Comparison of ENCODE assay signal across 14 mouse cellular contexts in the genomic region with DNA sequence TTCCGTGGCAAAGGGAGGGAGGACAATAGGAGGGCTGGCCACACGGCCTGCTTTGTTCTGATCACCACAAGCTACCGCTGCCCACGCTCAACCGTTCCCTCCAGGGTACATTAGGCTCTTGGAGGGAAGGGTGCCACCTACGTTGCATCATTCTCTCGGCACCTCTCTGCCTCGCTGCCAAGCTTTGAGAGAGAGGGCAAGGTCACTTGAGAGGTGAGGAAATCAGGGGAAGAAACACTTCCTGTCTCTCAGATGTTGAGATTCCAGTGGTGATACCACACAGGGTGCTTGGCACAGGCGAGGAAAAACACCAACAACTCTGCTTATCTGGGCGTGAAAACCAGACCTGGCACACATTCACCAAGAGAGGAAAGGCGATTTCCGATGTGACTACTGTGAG.
A peak's percentile ranks its signal among the peaks of the same experiment; 100 is the strongest.
DNase-seq lines count a peak whose midpoint lies in the region.
"Had no signal": no experiment of that assay in that cellular context is flagged by ENCODE, and none has a peak within 500 bp of the region (broad histone marks: within the 10 kb centered on the region; RNA-seq: fewer than 3 reads in every experiment).

No protein-coding gene starts in this region.

- intact Hi-C loops in left cerebral cortex, postnatal 14 days (cut with DNase I): no loop called here

- peak; percentile 46 to 55 for DNase-seq in cerebellum, postnatal 25 days
- no peak for DNase-seq in cerebellum, adult 11 months
- peak; percentile 45 for DNase-seq in fat pad, adult 2 months (ENCODE audit: extremely low read depth, low read depth, low spot score)
- peak; percentile 45 for DNase-seq in lung, postnatal 10 days
- DNase-seq in testis, postnatal 14 days (ENCODE audit: low spot score): peak; percentile 48
- no peak for DNase-seq in left cerebral cortex, postnatal 14 days (ENCODE audit: low spot score in 2 of 2)
- no peak for DNase-seq in retina, postnatal 1 day
- DNase-seq: B cell, adult 2 months; gastrocnemius, postnatal 25 days; heart, adult 2 months; kidney, adult 8-10 months; kidney, postnatal 36 days; right cerebral cortex, postnatal 4 days; thymus, adult 18-20 months had no signal

Comparison
In these comparisons a context has a peak if more than half of its experiments do, and no peak if none do; other contexts are left out.
1. DNase-seq: peak in cerebellum, postnatal 25 days (2 of 2), fat pad, adult 2 months (single experiment), lung, postnatal 10 days (single experiment) and testis, postnatal 14 days (single experiment); none in cerebellum, adult 11 months (single experiment), left cerebral cortex, postnatal 14 days (0 of 2) and retina, postnatal 1 day (single experiment).